Mouse (Mus musculus): ENCODE data around the gene Stk17b.
"Not testable (repeated sequence)": the region's sequence is repeated elsewhere in the genome, so short reads cannot be mapped to it uniquely, and the experiment has no call there.

Gene Stk17b

DNA sequence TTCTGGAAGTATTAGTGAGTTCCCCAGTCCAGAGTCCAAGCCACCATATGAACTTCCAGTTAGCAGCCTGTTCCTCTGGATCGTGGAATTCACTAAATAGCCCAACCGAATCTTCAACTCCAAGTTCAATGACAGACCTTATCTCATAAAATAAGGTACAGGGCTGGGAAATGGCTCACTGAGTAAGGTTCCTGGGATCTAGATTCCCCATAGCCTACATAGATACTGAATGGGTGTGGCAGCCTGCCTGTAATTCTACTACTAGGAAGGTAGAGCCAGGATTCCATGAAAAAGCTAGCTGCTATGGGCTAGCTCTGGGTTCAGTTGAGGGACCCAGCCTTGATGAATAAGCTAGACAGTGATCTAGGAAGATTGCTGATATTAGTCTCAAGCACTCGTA, 48.4 kb downstream of the Stk17b start:
- no peak for DNase-seq (ENCODE audit: low read depth in 2 of 2, low spot score in 2 of 2)

DNA sequence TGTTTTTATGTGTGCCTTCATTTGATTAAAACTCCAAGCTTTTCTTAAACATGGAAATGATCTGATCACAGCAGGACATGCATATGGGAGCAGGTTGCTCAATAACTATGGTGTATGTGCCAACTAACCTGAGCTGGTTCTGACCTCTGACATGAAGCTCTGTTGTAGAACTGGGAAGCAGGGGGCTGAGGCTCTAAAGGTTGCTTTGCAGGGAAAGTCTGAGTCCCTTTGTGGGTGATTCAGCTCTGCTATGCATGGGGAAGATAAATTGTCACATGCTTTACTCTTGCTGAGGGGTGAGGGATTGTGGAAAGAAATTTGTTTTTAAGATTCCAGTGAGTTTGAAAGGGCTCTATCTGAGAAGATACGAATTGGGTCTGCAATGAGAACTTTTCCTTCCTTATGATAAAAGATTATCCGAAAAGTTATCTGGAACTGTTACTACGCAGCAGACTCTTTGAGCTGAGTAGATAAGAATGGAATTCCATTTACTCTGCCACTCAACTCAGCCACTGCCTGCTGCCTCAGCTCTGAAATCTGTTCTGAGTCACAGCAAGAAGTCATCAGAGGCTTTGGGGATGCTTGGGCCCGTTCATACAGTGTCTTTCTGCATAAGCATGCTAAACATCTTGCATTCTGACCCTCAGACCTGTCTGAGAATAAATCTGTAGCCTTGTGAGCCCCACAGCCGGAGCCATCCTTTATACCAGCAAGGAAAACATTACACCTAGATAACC, 56.4 kb downstream of the Stk17b start:
- DNase-seq (ENCODE audit: low read depth in 2 of 2, low spot score in 2 of 2), result no peak

DNA sequence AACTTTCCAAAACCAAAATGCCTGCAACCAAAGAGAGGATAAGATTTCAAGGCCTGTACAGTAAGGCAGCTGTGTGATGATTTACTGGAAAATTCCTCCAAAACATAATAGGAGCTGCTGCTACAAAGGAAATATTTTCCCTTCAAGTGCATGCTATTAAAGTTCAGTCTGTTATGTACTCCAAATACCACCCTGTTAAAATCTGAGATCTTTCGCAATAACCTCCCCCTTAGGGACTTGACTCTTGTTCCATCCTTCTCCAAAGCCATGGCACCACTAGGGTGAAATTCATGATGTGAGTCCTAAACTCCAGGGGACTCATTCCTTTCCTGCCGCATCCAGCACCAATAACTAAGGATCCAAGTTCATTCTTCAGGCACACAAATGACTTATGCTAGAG, 58.1 kb downstream of the Stk17b start:
- DNase-seq (ENCODE audit: low read depth in 2 of 2, low spot score in 2 of 2), result no peak

DNA sequence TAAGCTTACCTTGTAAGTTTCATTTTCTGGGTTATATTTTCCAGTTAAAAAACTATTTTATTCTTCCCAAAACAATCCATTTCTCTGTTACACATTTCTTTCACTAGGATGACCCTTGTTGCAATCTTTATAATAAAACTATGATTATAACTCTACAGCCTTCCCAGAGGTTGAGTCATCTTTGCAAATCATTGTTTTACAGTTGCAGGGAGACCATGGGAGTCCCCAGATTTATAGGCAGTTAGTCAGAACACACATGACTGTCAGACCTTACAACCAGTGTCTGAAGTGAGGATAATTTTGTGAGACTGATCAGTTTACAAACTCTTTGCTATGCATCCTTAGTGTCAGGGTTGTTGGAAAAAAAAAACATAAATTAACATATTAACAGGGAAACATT, 63.7 kb downstream of the Stk17b start:
- DNase-seq (ENCODE audit: low read depth in 2 of 2, low spot score in 2 of 2), result no peak

GRCm38 (mm10) chr1:53720601-53721351, 64.2 kb downstream of the Stk17b start:
- DNase-seq (ENCODE audit: low read depth in 2 of 2, low spot score in 2 of 2), result no peak

DNA sequence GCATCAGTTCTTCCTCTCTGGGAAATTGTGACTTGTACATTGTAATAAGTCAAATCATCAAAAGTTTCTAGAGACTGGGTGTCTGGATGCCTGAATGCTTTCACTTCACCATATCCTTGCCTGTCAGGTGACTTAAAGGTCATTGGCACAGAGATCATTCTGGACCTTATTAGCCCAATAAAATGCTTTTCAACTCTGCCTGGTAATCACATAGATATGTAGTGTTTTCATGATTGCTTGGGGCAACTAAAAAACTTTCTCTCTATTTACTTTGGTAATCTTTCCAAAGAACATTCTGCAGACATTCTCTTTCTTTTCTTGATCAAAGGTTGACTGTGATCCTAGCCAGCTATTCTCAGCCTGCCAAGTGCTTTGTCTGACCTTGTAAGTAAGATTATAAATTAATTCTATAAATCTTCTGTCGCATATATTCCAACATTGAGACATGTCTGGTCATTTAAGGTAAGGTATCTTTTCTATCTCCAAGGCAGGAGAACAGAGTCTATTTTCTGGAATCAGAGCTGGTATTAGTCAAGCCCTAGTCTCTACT, 69.0 kb downstream of the Stk17b start:
- DNase-seq (ENCODE audit: low read depth in 2 of 2, low spot score in 2 of 2), result no peak

GRCm38 (mm10) chr1:53715446-53715845, 69.6 kb downstream of the Stk17b start:
- peak; percentile 27 to 67 for DNase-seq (ENCODE audit: low read depth in 2 of 2, low spot score in 2 of 2)

GRCm38 (mm10) chr1:53713383-53713782, 71.6 kb downstream of the Stk17b start:
- DNase-seq (ENCODE audit: low read depth in 2 of 2, low spot score in 2 of 2), result not testable (repeated sequence)

GRCm38 (mm10) chr1:53711069-53711468, 74.0 kb downstream of the Stk17b start:
- no peak for DNase-seq (ENCODE audit: low read depth in 2 of 2, low spot score in 2 of 2)

- DNase-seq (ENCODE audit: low read depth in 2 of 2, low spot score in 2 of 2), result not testable (repeated sequence)
Measured at GRCm38 (mm10) chr1:53709602-53710001, 75.4 kb downstream of the Stk17b start.

GRCm38 (mm10) chr1:53706431-53707361, 78.3 kb downstream of the Stk17b start, which contains the start of gene Dnah7a:
Gene Dnah7a, minus strand, starts transcription at chr1:53706784.
- DNase-seq (ENCODE audit: low read depth in 2 of 2, low spot score in 2 of 2), result peak; percentile 10 to 45
